Mouse (Mus musculus): ENCODE data around the gene Zfp189. TPM values are rescaled to one million over a fixed set of nuclear protein-coding genes. Genes with fewer than 3 reads are reported as not detected.
A peak's percentile ranks its signal among the peaks of the same experiment; 100 is the strongest.
"Not testable (repeated sequence)": the region's sequence is repeated elsewhere in the genome, so short reads cannot be mapped to it uniquely, and the experiment has no call there.

The Zfp189 gene
- polyA plus RNA-seq, 1 experiment from 2014 or later: 2.0 TPM

GRCm38 (mm10) chr4:49509183-49509582, 11.8 kb upstream of the Zfp189 start:
- WGBS: 68% methylated on average over 2 of the region's 2 CpGs
- Histone ChIP-seq H3K4me2 (replicated peaks; ENCODE audit: low read depth) (no peak overlapping the region), H3K27ac (ENCODE audit: low read depth, low read length) (no peak overlapping the region), H3K4me1 (replicated peaks; ENCODE audit: control insufficient read depth, insufficient read depth, low read length) (no peaks in the 10 kb centered on the region), H3K4me3 (ENCODE audit: low read depth, low read length) (no peak overlapping the region), H3K27me3 (replicated peaks; ENCODE audit: control insufficient read depth, insufficient read depth, low read length) (no peaks in the 10 kb centered on the region), H3K36me3 (ENCODE audit: control insufficient read depth, insufficient read depth) (peaks cover 16% of the 10 kb centered on the region), H3K9ac (ENCODE audit: low read depth, low read length) (no peak overlapping the region), H3K9me3 (ENCODE audit: control insufficient read depth) (no peaks in the 10 kb centered on the region)
- TF ChIP-seq CTCF (IDR thresholded peaks at IDR 0.05; ENCODE audit: low read depth): no peak
- ATAC-seq: no peak

GRCm38 (mm10) chr4:49510236-49510835, 10.6 kb upstream of the Zfp189 start:
- not testable (repeated sequence) for H3K9me3 ChIP-seq (ENCODE audit: control insufficient read depth); H3K27ac ChIP-seq (ENCODE audit: low read depth, low read length); H3K9ac ChIP-seq (ENCODE audit: low read depth, low read length); H3K4me1 ChIP-seq (replicated peaks; ENCODE audit: control insufficient read depth, insufficient read depth, low read length); H3K4me3 ChIP-seq (ENCODE audit: low read depth, low read length); H3K27me3 ChIP-seq (replicated peaks; ENCODE audit: control insufficient read depth, insufficient read depth, low read length); H3K4me2 ChIP-seq (replicated peaks; ENCODE audit: low read depth)
- peaks cover 19% of the 10 kb centered on the region for H3K36me3 ChIP-seq (ENCODE audit: control insufficient read depth, insufficient read depth)
- WGBS: 59% methylated on average over 1 of the region's 1 CpGs
- ATAC-seq: peak; percentile 6; the same call in 1 of the 2 replicates

- no peak overlapping the region for H3K4me3 ChIP-seq (ENCODE audit: low read depth, low read length)
- WGBS: 94% methylated on average over 4 of the region's 4 CpGs
These were observed 8.3 kb upstream of the Zfp189 start for GRCm38 (mm10) chr4:49512636-49513035.

GRCm38 (mm10) chr4:49514441-49514840, 6.5 kb upstream of the Zfp189 start:
- Histone ChIP-seq H3K4me3 (ENCODE audit: low read depth, low read length) (no peak overlapping the region), H3K9ac (ENCODE audit: low read depth, low read length) (no peak overlapping the region), H3K36me3 (ENCODE audit: control insufficient read depth, insufficient read depth) (peaks cover 26% of the 10 kb centered on the region), H3K27ac (ENCODE audit: low read depth, low read length) (no peak overlapping the region), H3K4me2 (replicated peaks; ENCODE audit: low read depth) (no peak overlapping the region), H3K4me1 (replicated peaks; ENCODE audit: control insufficient read depth, insufficient read depth, low read length) (0 out of 2 replicates have a peak, but pooled peaks cover 3% of the 10 kb centered on the region), H3K9me3 (ENCODE audit: control insufficient read depth) (no peaks in the 10 kb centered on the region), H3K27me3 (replicated peaks; ENCODE audit: control insufficient read depth, insufficient read depth, low read length) (no peaks in the 10 kb centered on the region)
- 93% methylated on average over 6 of the region's 6 CpGs for WGBS
- ATAC-seq: no peak
- TF ChIP-seq CTCF (IDR thresholded peaks at IDR 0.05; ENCODE audit: low read depth): no peak

More at GRCm38 (mm10) chr4:49512636-49513035, 8.3 kb upstream of the Zfp189 start:
- Histone ChIP-seq H3K27ac (ENCODE audit: low read depth, low read length) (no peak overlapping the region), H3K36me3 (ENCODE audit: control insufficient read depth, insufficient read depth) (peaks cover 26% of the 10 kb centered on the region), H3K27me3 (replicated peaks; ENCODE audit: control insufficient read depth, insufficient read depth, low read length) (no peaks in the 10 kb centered on the region), H3K4me2 (replicated peaks; ENCODE audit: low read depth) (no peak overlapping the region), H3K9me3 (ENCODE audit: control insufficient read depth) (no peaks in the 10 kb centered on the region), H3K9ac (ENCODE audit: low read depth, low read length) (no peak overlapping the region), H3K4me1 (replicated peaks; ENCODE audit: control insufficient read depth, insufficient read depth, low read length) (no peaks in the 10 kb centered on the region)
- no peak for TF ChIP-seq CTCF (IDR thresholded peaks at IDR 0.05; ENCODE audit: low read depth)
- ATAC-seq: no peak

- H3K27me3 ChIP-seq (replicated peaks; ENCODE audit: control insufficient read depth, insufficient read depth, low read length): no peaks in the 10 kb centered on the region
- no peak for ATAC-seq
- peak overlapping the region; percentile 86 for H3K4me2 ChIP-seq (replicated peaks; ENCODE audit: low read depth)
- H3K36me3 ChIP-seq (ENCODE audit: control insufficient read depth, insufficient read depth): peaks cover 8% of the 10 kb centered on the region; the same call in 1 of the 2 replicates
- WGBS: 78% methylated on average over 5 of the region's 5 CpGs
- peaks cover 4% of the 10 kb centered on the region; the same call in 1 of the 2 replicates for H3K4me1 ChIP-seq (replicated peaks; ENCODE audit: control insufficient read depth, insufficient read depth, low read length)
- H3K4me3 ChIP-seq (ENCODE audit: low read depth, low read length): peak overlapping the region; percentile 75
- H3K9ac ChIP-seq (ENCODE audit: low read depth, low read length): no peak overlapping the region
- H3K9me3 ChIP-seq (ENCODE audit: control insufficient read depth): no peaks in the 10 kb centered on the region
- no peak overlapping the region for H3K27ac ChIP-seq (ENCODE audit: low read depth, low read length)
- peak; percentile 55 for TF ChIP-seq CTCF (IDR thresholded peaks at IDR 0.05; ENCODE audit: low read depth)
These were observed 1.5 kb upstream of the Zfp189 start for GRCm38 (mm10) chr4:49519476-49519875.

- Histone ChIP-seq H3K36me3 (ENCODE audit: control insufficient read depth, insufficient read depth) (peaks cover 11% of the 10 kb centered on the region; the same call in 1 of the 2 replicates), H3K4me1 (replicated peaks; ENCODE audit: control insufficient read depth, insufficient read depth, low read length) (peaks cover 4% of the 10 kb centered on the region; the same call in 1 of the 2 replicates), H3K27ac (ENCODE audit: low read depth, low read length) (no peak overlapping the region), H3K9me3 (ENCODE audit: control insufficient read depth) (no peaks in the 10 kb centered on the region), H3K9ac (ENCODE audit: low read depth, low read length) (peak overlapping the region; percentile 31), H3K4me2 (replicated peaks; ENCODE audit: low read depth) (peak overlapping the region; percentile 86), H3K27me3 (replicated peaks; ENCODE audit: control insufficient read depth, insufficient read depth, low read length) (no peaks in the 10 kb centered on the region), H3K4me3 (ENCODE audit: low read depth, low read length) (peak overlapping the region; percentile 75)
- TF ChIP-seq CTCF (IDR thresholded peaks at IDR 0.05; ENCODE audit: low read depth): peak; percentile 38
- WGBS: 1% methylated on average over 17 of the region's 17 CpGs
- ATAC-seq: peak; percentile 57
These were observed 370 bp downstream of the Zfp189 start for GRCm38 (mm10) chr4:49521346-49521745.

All from intestine, postnatal 0 days (tissue).